Mouse (Mus musculus) myocyte (in vitro differentiated cells): ENCODE results near the gene Hcn2. TPM values are rescaled to one million over a fixed set of nuclear protein-coding genes. Genes with fewer than 3 reads are reported as not detected.
A peak's percentile ranks its signal among the peaks of the same experiment; 100 is the strongest.
"Not testable (repeated sequence)": the region's sequence is repeated elsewhere in the genome, so short reads cannot be mapped to it uniquely, and the experiment has no call there.

Experiments
- H3K27me3 ChIP-seq: one replicate; pipeline ENCODE4 v1.6.1; 2011; ENCODE audit not compliant: control insufficient read depth, insufficient read depth, insufficient read length
- H3K36me3 ChIP-seq: one replicate; pipeline ENCODE4 v1.6.1; 2011; ENCODE audit not compliant: control insufficient read depth, insufficient read depth
- H3K4me2 ChIP-seq: one replicate; pipeline ENCODE4 v1.6.1; 2011; ENCODE audit warnings: low read depth, control low read depth
- H3K4me3 ChIP-seq: one replicate; pipeline ENCODE4 v1.5.1; 2011; ENCODE audit warnings: mild to moderate bottlenecking, control low read depth, moderate library complexity
- H3K79me2 ChIP-seq: one replicate; pipeline ENCODE4 v1.6.1; 2011; ENCODE audit not compliant: control insufficient read depth, insufficient read depth
- H3ac ChIP-seq: one replicate; pipeline ENCODE4 v1.6.1; 2011; ENCODE audit not compliant: control insufficient read depth, insufficient read length
- CEBPB ChIP-seq: IDR thresholded peaks from 2 replicates; pipeline ENCODE4 v1.6.1; 2011; ENCODE audit warnings: mild to moderate bottlenecking, moderate library complexity; ENCODE audit not compliant: poor library complexity, insufficient read depth, severe bottlenecking
- E2F4 ChIP-seq: IDR thresholded peaks from one replicate; pipeline ENCODE4 v1.6.1; 2011; ENCODE audit warnings: mild to moderate bottlenecking, control low read depth, moderate library complexity; ENCODE audit not compliant: insufficient read depth
- MAX ChIP-seq: IDR thresholded peaks from one replicate; pipeline ENCODE4 v1.6.1; 2011; ENCODE audit warnings: low read depth, mild to moderate bottlenecking, control low read depth
- MYOD1 ChIP-seq, 3 experiments: IDR thresholded peaks; one replicate each; pipeline ENCODE4 v1.6.1; 2011; ENCODE audit warnings: control low read depth in 2 of 3, low read depth in 2 of 3, mild to moderate bottlenecking in 2 of 3, moderate library complexity in 1 of 3; ENCODE audit not compliant: insufficient read length in 2 of 3, control insufficient read depth in 1 of 3
- MYOG ChIP-seq, 3 experiments: IDR thresholded peaks; one replicate each; pipeline ENCODE4 v1.6.1; 2011; ENCODE audit warnings: control low read depth in 2 of 3, low read depth in 2 of 3, mild to moderate bottlenecking in 2 of 3; ENCODE audit not compliant: insufficient read length in 2 of 3, control insufficient read depth in 1 of 3, insufficient read depth in 1 of 3
- POLR2A ChIP-seq: IDR thresholded peaks from one replicate; pipeline ENCODE4 v1.6.1; 2011; ENCODE audit warnings: low read depth, mild to moderate bottlenecking, control low read depth, moderate library complexity; ENCODE audit not compliant: insufficient read length
- POLR2AphosphoS2 ChIP-seq: IDR thresholded peaks from one replicate; pipeline ENCODE4 v1.6.1; 2011; ENCODE audit warnings: low read depth, control low read depth; ENCODE audit not compliant: insufficient read length
- REST ChIP-seq: IDR thresholded peaks from one replicate; pipeline ENCODE4 v1.6.1; 2011; ENCODE audit warnings: mild to moderate bottlenecking, control low read depth, moderate library complexity; ENCODE audit not compliant: insufficient read depth, insufficient read length
- SRF ChIP-seq: IDR thresholded peaks from one replicate; pipeline ENCODE4 v1.6.1; 2011; ENCODE audit warnings: low read depth; ENCODE audit not compliant: control insufficient read depth, insufficient read length
- TCF12 ChIP-seq: IDR thresholded peaks from one replicate; pipeline ENCODE4 v1.6.1; 2011; ENCODE audit warnings: mild to moderate bottlenecking, control low read depth; ENCODE audit not compliant: poor library complexity, insufficient read depth, severe bottlenecking
- TCF3 ChIP-seq: IDR thresholded peaks from one replicate; pipeline ENCODE4 v1.6.1; 2011; ENCODE audit warnings: low read depth, control low read depth; ENCODE audit not compliant: insufficient read length
- USF1 ChIP-seq: IDR thresholded peaks from one replicate; pipeline ENCODE4 v1.6.1; 2011; ENCODE audit warnings: low read depth, mild to moderate bottlenecking, control low read depth, moderate library complexity
- polyA plus RNA-seq: library from polyadenylated mRNA; unstranded; fragments of >200 nt; fragmentation: generic; extraction: Trizol; gene quantifications from one replicate; pipeline ENCODE4 v1.2.1, GENCODE M21; 2012; ENCODE audit warnings: missing spikeins

Hcn2 gene
- polyA plus RNA-seq, 1 experiment, result 0.35 TPM

DNA sequence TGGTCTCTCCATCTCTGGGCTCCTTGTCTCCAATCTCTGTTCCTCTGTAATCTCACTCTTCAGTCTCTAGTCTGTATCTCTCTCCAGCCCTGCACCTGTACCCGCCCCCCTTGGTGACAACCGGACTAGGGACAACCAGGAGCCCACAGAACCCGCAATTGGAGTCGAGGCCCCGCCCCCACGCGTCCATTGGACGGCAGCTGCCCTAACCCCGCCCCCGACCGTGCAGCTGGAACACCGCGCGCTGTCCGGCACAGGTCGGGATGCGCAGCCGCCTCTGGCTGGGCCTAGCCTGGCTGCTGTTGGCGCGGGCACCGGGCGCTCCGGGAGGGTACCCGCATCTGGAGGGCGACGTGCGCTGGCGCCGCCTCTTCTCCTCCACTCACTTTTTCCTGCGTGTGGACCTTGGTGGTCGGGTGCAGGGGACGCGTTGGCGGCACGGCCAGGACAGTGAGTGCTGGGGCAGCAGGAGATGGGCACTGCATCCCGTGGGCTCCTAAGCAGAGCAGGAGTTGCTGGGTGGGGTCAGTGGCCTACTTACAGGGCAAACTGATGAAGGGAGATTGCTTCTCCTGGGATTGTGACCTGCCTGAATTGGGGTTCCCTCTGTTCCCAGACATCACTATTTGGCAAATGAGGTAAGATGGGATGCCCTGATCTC is 38.6 kb downstream of the Hcn2 start, which contains the start of gene Fgf22:
Gene Fgf22 (plus strand): TSS at position 221 of the 661 bp plus-strand sequence.
- no peak within 1 kb of the TSS for H3K4me3 ChIP-seq
- peaks cover 15% of the 10 kb centered on the region for H3K36me3 ChIP-seq
- peaks cover 6% of the 10 kb centered on the region for H3K27me3 ChIP-seq
- H3K4me2 ChIP-seq, result no peak within 1 kb of the TSS
- no peaks in the 10 kb centered on the region for H3K79me2 ChIP-seq
- no peak for TF ChIP-seq E2F4
- no peak for TF ChIP-seq SRF
- no peak for TF ChIP-seq MAX
- TF ChIP-seq POLR2AphosphoS2, result no peak
- no peak for TF ChIP-seq MYOG (IDR thresholded peaks at IDR 0.05; ENCODE audit: control insufficient read depth in 1 of 3, insufficient read depth in 1 of 3, insufficient read length in 2 of 3, low read depth in 2 of 3)
- no peak within 1 kb of the TSS for H3ac ChIP-seq

DNA sequence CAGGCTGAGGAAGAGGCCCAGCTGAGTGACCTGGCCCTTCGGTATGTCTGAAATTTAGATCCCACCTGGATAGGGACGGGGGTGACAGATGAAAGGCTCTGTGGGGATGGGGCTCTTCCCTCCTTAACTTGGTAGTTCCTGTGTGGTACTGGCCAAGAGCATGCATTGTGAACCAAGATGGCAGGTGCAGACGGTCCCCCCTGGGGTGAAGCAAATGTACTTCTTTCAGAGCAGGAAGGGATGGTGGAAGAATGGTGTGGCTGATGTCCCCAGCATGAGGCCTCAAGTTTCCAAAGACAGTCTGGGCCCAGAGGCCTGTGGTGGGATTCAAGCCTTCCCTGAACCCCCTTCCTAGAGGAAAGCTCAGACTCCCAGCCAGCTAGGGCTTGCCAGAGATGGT is 39.4 kb downstream of the Hcn2 start:
- Histone ChIP-seq H3K79me2 (no peaks in the 10 kb centered on the region), H3K27me3 (peaks cover 6% of the 10 kb centered on the region), H3ac (no peak overlapping the region), H3K36me3 (peaks cover 17% of the 10 kb centered on the region), H3K4me2 (no peak overlapping the region), H3K4me3 (no peak overlapping the region)
- no peak for TF ChIP-seq MYOD1 (IDR thresholded peaks at IDR 0.05; ENCODE audit: control insufficient read depth in 1 of 3, insufficient read length in 2 of 3, low read depth in 2 of 3)
- TF ChIP-seq CEBPB, result no peak
- no peak for TF ChIP-seq MYOG (IDR thresholded peaks at IDR 0.05; ENCODE audit: control insufficient read depth in 1 of 3, insufficient read depth in 1 of 3, insufficient read length in 2 of 3, low read depth in 2 of 3)
- TF ChIP-seq MAX, result no peak
- no peak for TF ChIP-seq POLR2A
- TF ChIP-seq USF1, result no peak
- TF ChIP-seq SRF, result no peak
- no peak for TF ChIP-seq REST
- no peak for TF ChIP-seq POLR2AphosphoS2
- no peak for TF ChIP-seq E2F4
- no peak for TF ChIP-seq TCF3
- no peak for TF ChIP-seq TCF12

DNA sequence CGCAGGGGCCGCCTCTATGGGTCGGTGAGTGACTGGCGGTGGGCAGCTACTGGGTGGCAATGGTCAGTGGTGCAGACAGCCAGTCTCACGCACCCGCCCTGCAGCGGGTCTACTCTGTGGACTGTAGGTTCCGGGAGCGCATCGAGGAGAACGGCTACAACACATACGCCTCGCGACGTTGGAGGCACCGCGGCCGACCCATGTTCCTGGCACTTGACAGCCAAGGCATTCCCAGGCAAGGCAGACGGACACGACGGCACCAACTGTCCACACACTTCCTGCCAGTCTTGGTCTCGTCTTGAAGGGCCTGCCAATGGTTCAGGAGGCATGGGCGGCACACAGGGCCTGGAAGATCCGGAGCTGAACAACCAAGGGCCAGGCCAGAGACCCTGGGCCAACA is 40.2 kb downstream of the Hcn2 start:
- H3K4me3 ChIP-seq, result no peak overlapping the region
- no peaks in the 10 kb centered on the region for H3K79me2 ChIP-seq
- peaks cover 1% of the 10 kb centered on the region for H3K27me3 ChIP-seq
- TF ChIP-seq E2F4 (no peak), POLR2AphosphoS2 (peak; percentile 58)
- H3K4me2 ChIP-seq, result no peak overlapping the region
- H3ac ChIP-seq, result no peak overlapping the region
- H3K36me3 ChIP-seq, result peaks cover 20% of the 10 kb centered on the region

GRCm38 (mm10) chr10:79759675-79760074 is 43.2 kb downstream of the Hcn2 start:
- H3K27me3 ChIP-seq, H3ac ChIP-seq, H3K4me2 ChIP-seq, H3K4me3 ChIP-seq: not testable (repeated sequence)
- peaks cover 26% of the 10 kb centered on the region for H3K79me2 ChIP-seq
- peaks cover 20% of the 10 kb centered on the region for H3K36me3 ChIP-seq

DNA sequence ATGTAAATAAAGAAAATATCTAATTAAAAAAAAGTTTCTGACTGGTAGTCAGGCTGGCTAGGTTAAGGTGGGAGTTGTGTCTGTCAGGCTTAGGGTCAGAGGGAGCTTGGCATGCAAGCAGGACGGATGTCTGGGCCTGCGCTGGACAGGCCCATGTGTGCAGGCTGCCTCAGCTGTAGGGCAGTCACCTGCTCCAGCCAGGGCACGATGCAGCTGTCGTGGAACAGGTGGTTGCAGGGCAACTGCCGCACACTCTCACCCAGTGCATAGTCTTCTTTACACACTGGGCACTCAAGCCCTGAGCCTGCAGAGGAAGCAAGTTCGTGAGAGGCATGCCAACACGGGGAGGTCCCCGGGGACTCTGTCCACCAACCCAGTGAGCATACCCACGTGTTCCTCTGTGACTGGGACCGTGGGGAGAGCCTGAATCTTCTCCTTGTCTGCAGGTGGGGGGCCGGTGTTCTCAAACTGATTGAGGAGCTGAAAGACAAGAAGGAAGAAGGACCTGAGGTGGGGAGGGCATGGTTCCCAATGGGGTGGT is 44.2 kb downstream of the Hcn2 start:
- Histone ChIP-seq H3K36me3 (peaks cover 20% of the 10 kb centered on the region), H3K4me2 (no peak overlapping the region), H3K27me3 (no peaks in the 10 kb centered on the region), H3ac (no peak overlapping the region), H3K4me3 (no peak overlapping the region), H3K79me2 (peaks cover 36% of the 10 kb centered on the region)
- TF ChIP-seq MAX (no peak), TCF12 (peak; percentile 99), POLR2A (no peak), REST (no peak), MYOD1 (IDR thresholded peaks at IDR 0.05; ENCODE audit: control insufficient read depth in 1 of 3, insufficient read length in 2 of 3, low read depth in 2 of 3) (peak in 2 of 3 experiments; percentile 100), CEBPB (no peak), USF1 (no peak), TCF3 (peak; percentile 100), MYOG (IDR thresholded peaks at IDR 0.05; ENCODE audit: control insufficient read depth in 1 of 3, insufficient read depth in 1 of 3, insufficient read length in 2 of 3, low read depth in 2 of 3) (peak; percentile 93 to 100 (median 100)), E2F4 (no peak), POLR2AphosphoS2 (peak; percentile 10), SRF (no peak)
